Comparison of ENCODE assay signal across 8 mouse cellular contexts in genomic region chrX:162643789-162644092, GRCm38 (mm10). TPM values are rescaled to one million over a fixed set of nuclear protein-coding genes. Genes with fewer than 3 reads are reported as not detected.
DNase-seq lines count a peak whose midpoint lies in the region; ATAC-seq and TF ChIP-seq lines count a peak whose summit lies in the region.
"Had no signal": no experiment of that assay in that cellular context is flagged by ENCODE, and none has a peak within 500 bp of the region (broad histone marks: within the 10 kb centered on the region; RNA-seq: fewer than 3 reads in every experiment).

No protein-coding gene starts in this region.

- no peak for ATAC-seq in lung, embryonic 15.5 days (ENCODE audit: borderline replicate concordance, extremely low read depth, low FRiP score, low TSS enrichment)
- ATAC-seq in forebrain, embryonic 13.5 days, result no peak
- ATAC-seq in limb, embryonic 14.5 days (ENCODE audit: low FRiP score, low read depth), result no peak
- no peak for ATAC-seq in stomach, embryonic 15.5 days (ENCODE audit: insufficient read depth, low FRiP score, low read depth)
- ATAC-seq: activated CD4-positive, CD25-positive, alpha-beta regulatory T cell, adult 4 months had no signal

- no peaks in the 10 kb centered on the region for H3K4me1 ChIP-seq in lung, embryonic 15.5 days
- H3K4me1 ChIP-seq in forebrain, embryonic 13.5 days, result no peaks in the 10 kb centered on the region
- no peaks in the 10 kb centered on the region for H3K4me1 ChIP-seq in limb, embryonic 14.5 days (ENCODE audit: control insufficient read depth, insufficient read depth, low read length)
- no peaks in the 10 kb centered on the region for H3K4me1 ChIP-seq in stomach, embryonic 15.5 days

- no peaks in the 10 kb centered on the region for H3K9me3 ChIP-seq in lung, embryonic 15.5 days
- no peaks in the 10 kb centered on the region for H3K9me3 ChIP-seq in forebrain, embryonic 13.5 days (replicated peaks)
- no peaks in the 10 kb centered on the region for H3K9me3 ChIP-seq in limb, embryonic 14.5 days (ENCODE audit: control insufficient read depth, low read length)
- no peaks in the 10 kb centered on the region for H3K9me3 ChIP-seq in stomach, embryonic 15.5 days

- H3K9ac ChIP-seq in lung, embryonic 15.5 days, result no peak overlapping the region
- H3K9ac ChIP-seq in forebrain, embryonic 13.5 days, result 0 out of 2 replicates have a peak overlapping the region, but pooled peaks have one; percentile 70
- no peak overlapping the region; the same call in 1 of the 2 replicates for H3K9ac ChIP-seq in limb, embryonic 14.5 days (ENCODE audit: low read depth, low read length, severe bottlenecking)
- H3K9ac ChIP-seq in stomach, embryonic 15.5 days, result no peak overlapping the region

- no peak for DNase-seq in lung, postnatal 25 days (ENCODE audit: low spot score)
- no peak for DNase-seq in limb, embryonic 14.5 days (ENCODE audit: low spot score)
- DNase-seq in layer of hippocampus, adult 9-11 months, result no peak
- DNase-seq in left cerebral cortex, adult 11 months (ENCODE audit: low spot score), result no peak

- peak overlapping the region; percentile 56 for H3K4me3 ChIP-seq in lung, embryonic 15.5 days
- H3K4me3 ChIP-seq in forebrain, embryonic 13.5 days, result peak overlapping the region; percentile 57
- H3K4me3 ChIP-seq in limb, embryonic 14.5 days (replicated peaks; ENCODE audit: low read length), result peak overlapping the region; percentile 52
- H3K4me3 ChIP-seq in stomach, embryonic 15.5 days (replicated peaks), result peak overlapping the region; percentile 60

- H3K27ac ChIP-seq in lung, embryonic 15.5 days, result no peak overlapping the region
- H3K27ac ChIP-seq in forebrain, embryonic 13.5 days, result no peak overlapping the region
- H3K27ac ChIP-seq in limb, embryonic 14.5 days (replicated peaks; ENCODE audit: low read depth, low read length), result no peak overlapping the region
- no peak overlapping the region for H3K27ac ChIP-seq in stomach, embryonic 15.5 days

- no peak for TF ChIP-seq POLR2A in limb, embryonic 14.5 days (IDR thresholded peaks at IDR 0.05; ENCODE audit: borderline replicate concordance, extremely low read depth, insufficient read depth, insufficient read length)

- peak overlapping the region; percentile 92 for H3K4me2 ChIP-seq in lung, embryonic 15.5 days
- H3K4me2 ChIP-seq in forebrain, embryonic 13.5 days, result peak overlapping the region; percentile 72
- peak overlapping the region; percentile 63 for H3K4me2 ChIP-seq in limb, embryonic 14.5 days (replicated peaks; ENCODE audit: low read depth, low read length, severe bottlenecking)
- peak overlapping the region; percentile 81 for H3K4me2 ChIP-seq in stomach, embryonic 15.5 days

- H3K27me3 ChIP-seq in lung, embryonic 15.5 days, result peaks cover 21% of the 10 kb centered on the region; the same call in 1 of the 2 replicates
- peaks cover 8% of the 10 kb centered on the region; the same call in 1 of the 2 replicates for H3K27me3 ChIP-seq in forebrain, embryonic 13.5 days
- no peaks in the 10 kb centered on the region; the same call in 1 of the 2 replicates for H3K27me3 ChIP-seq in limb, embryonic 14.5 days (ENCODE audit: control insufficient read depth, insufficient read depth, low read length)
- no peaks in the 10 kb centered on the region; the same call in 1 of the 2 replicates for H3K27me3 ChIP-seq in stomach, embryonic 15.5 days (replicated peaks)

- no peaks in the 10 kb centered on the region for H3K36me3 ChIP-seq in lung, embryonic 15.5 days
- no peaks in the 10 kb centered on the region for H3K36me3 ChIP-seq in forebrain, embryonic 13.5 days (ENCODE audit: poor library complexity, severe bottlenecking)
- H3K36me3 ChIP-seq in limb, embryonic 14.5 days (ENCODE audit: control insufficient read depth, insufficient read depth, low read length), result no peaks in the 10 kb centered on the region
- no peaks in the 10 kb centered on the region for H3K36me3 ChIP-seq in stomach, embryonic 15.5 days

- 5% methylated on average over 4 of the region's 4 CpGs for WGBS in lung, embryonic 15.5 days
- WGBS in forebrain, embryonic 13.5 days, result 15% methylated on average over 4 of the region's 4 CpGs
- WGBS in limb, embryonic 14.5 days, result 16% methylated on average over 4 of the region's 4 CpGs
- WGBS in stomach, embryonic 15.5 days, result 31% methylated on average over 4 of the region's 4 CpGs

RNA-seq across cellular contexts. Expression of gene Reps2, which starts 0.3 kb away (rescaled TPM):
- 0.52 and 0.61 TPM in 2 replicates for polyA plus RNA-seq in lung, embryonic 15.5 days (2015; fragmentation: Nextera tagmentation; extraction: Ambion mirVana)
- polyA plus RNA-seq in forebrain, embryonic 13.5 days (2015; fragmentation: Nextera tagmentation; extraction: Ambion mirVana), result 1.4 and 1.9 TPM in 2 replicates
- polyA plus RNA-seq in limb, embryonic 14.5 days (2012; rRNA removed), result 2.2 and 2.5 TPM in 2 replicates
- 3.2 TPM in 2 replicates for polyA plus RNA-seq in limb, embryonic 14.5 days (2014; fragmentation: Nextera tagmentation; extraction: Ambion mirVana)
- polyA plus RNA-seq in stomach, embryonic 15.5 days (2015; fragmentation: Nextera tagmentation; extraction: Ambion mirVana), result 1.2 and 1.7 TPM in 2 replicates
- polyA plus RNA-seq: activated CD4-positive, CD25-positive, alpha-beta regulatory T cell, adult 4 months had no signal
